Comparison of ENCODE assay signal across 10 mouse cellular contexts in genomic region chr8:105850611-105851010, GRCm38 (mm10). TPM values are rescaled to one million over a fixed set of nuclear protein-coding genes. Genes with fewer than 3 reads are reported as not detected.
DNase-seq lines count a peak whose midpoint lies in the region; ATAC-seq lines count a peak whose summit lies in the region.
"Had no signal": no experiment of that assay in that cellular context is flagged by ENCODE, and none has a peak within 500 bp of the region (broad histone marks: within the 10 kb centered on the region; RNA-seq: fewer than 3 reads in every experiment).

No protein-coding gene starts in this region.

- intact Hi-C loops in gastrocnemius, postnatal 36 days (cut with DNase I), result loop anchor here (5.0 kb wide), 1 partner anchor 82 kb away; the partner anchor contains the start of gene Ctrl

- ATAC-seq in kidney, embryonic 16.5 days (ENCODE audit: low FRiP score, low TSS enrichment), result no peak
- no peak for ATAC-seq in embryonic facial prominence, embryonic 13.5 days (ENCODE audit: insufficient number of reproducible peaks, insufficient read depth, low FRiP score, low TSS enrichment, low read depth)
- no peak for ATAC-seq in limb, embryonic 12.5 days (ENCODE audit: insufficient number of reproducible peaks, insufficient read depth, low FRiP score, low TSS enrichment, low read depth)
- no peak for ATAC-seq in neural tube, embryonic 14.5 days (ENCODE audit: low read depth)
- ATAC-seq in megakaryocyte-erythroid progenitor cell, adult 5-6 weeks (replicated peaks; ENCODE audit: low FRiP score, low TSS enrichment, poor library complexity, severe bottlenecking), result no peak
- ATAC-seq: Patski had no signal

- DNase-seq in kidney, adult 9 months, result no peak
- DNase-seq in gastrocnemius, adult 18-20 months (ENCODE audit: low spot score), result no peak
- no peak for DNase-seq in gastrocnemius, postnatal 36 days

- peaks cover 33% of the 10 kb centered on the region for H3K36me3 ChIP-seq in kidney, embryonic 16.5 days (ENCODE audit: insufficient read depth, low read length)
- H3K36me3 ChIP-seq in embryonic facial prominence, embryonic 13.5 days, result peaks cover 43% of the 10 kb centered on the region
- H3K36me3 ChIP-seq in limb, embryonic 12.5 days, result peaks cover 41% of the 10 kb centered on the region
- H3K36me3 ChIP-seq in neural tube, embryonic 14.5 days (ENCODE audit: control insufficient read depth, insufficient read depth, low read length), result peaks cover 24% of the 10 kb centered on the region

- H3K9ac ChIP-seq in kidney, embryonic 16.5 days (replicated peaks; ENCODE audit: low read length), result no peak overlapping the region
- peak overlapping the region; percentile 44; the same call in 1 of the 2 replicates for H3K9ac ChIP-seq in embryonic facial prominence, embryonic 13.5 days
- no peak overlapping the region for H3K9ac ChIP-seq in limb, embryonic 12.5 days (replicated peaks)
- no peak overlapping the region for H3K9ac ChIP-seq in neural tube, embryonic 14.5 days (replicated peaks; ENCODE audit: low read depth, low read length)

- peak overlapping the region; percentile 37 for H3K4me2 ChIP-seq in kidney, embryonic 16.5 days (replicated peaks; ENCODE audit: low read depth, low read length)
- H3K4me2 ChIP-seq in embryonic facial prominence, embryonic 13.5 days, result peak overlapping the region; percentile 72
- peak overlapping the region; percentile 69 for H3K4me2 ChIP-seq in limb, embryonic 12.5 days
- peak overlapping the region; percentile 27; the same call in 1 of the 2 replicates for H3K4me2 ChIP-seq in neural tube, embryonic 14.5 days (ENCODE audit: low read depth, low read length)

- WGBS in kidney, embryonic 16.5 days, result 76% methylated on average over 7 of the region's 7 CpGs
- 72% methylated on average over 7 of the region's 7 CpGs for WGBS in embryonic facial prominence, embryonic 13.5 days
- WGBS in limb, embryonic 12.5 days, result 81% methylated on average over 7 of the region's 7 CpGs
- WGBS in neural tube, embryonic 14.5 days, result 82% methylated on average over 7 of the region's 7 CpGs

- H3K4me3 ChIP-seq in kidney, embryonic 16.5 days (ENCODE audit: low read length), result peak overlapping the region; percentile 16; the same call in 1 of the 2 replicates
- H3K4me3 ChIP-seq in embryonic facial prominence, embryonic 13.5 days, result peak overlapping the region; percentile 12; the same call in 1 of the 2 replicates
- H3K4me3 ChIP-seq in limb, embryonic 12.5 days (replicated peaks), result peak overlapping the region; percentile 19; the same call in 1 of the 2 replicates
- H3K4me3 ChIP-seq in neural tube, embryonic 14.5 days (ENCODE audit: low read depth, low read length), result no peak overlapping the region

- H3K4me1 ChIP-seq in kidney, embryonic 16.5 days (ENCODE audit: insufficient read depth, low read length), result peaks cover 9% of the 10 kb centered on the region
- H3K4me1 ChIP-seq in embryonic facial prominence, embryonic 13.5 days, result peaks cover 11% of the 10 kb centered on the region
- H3K4me1 ChIP-seq in limb, embryonic 12.5 days (replicated peaks), result peaks cover 10% of the 10 kb centered on the region
- peaks cover 8% of the 10 kb centered on the region; the same call in 1 of the 2 replicates for H3K4me1 ChIP-seq in neural tube, embryonic 14.5 days (ENCODE audit: control insufficient read depth, insufficient read depth, low read length)

- H3K9me3 ChIP-seq in kidney, embryonic 16.5 days (ENCODE audit: low read length), result no peaks in the 10 kb centered on the region
- H3K9me3 ChIP-seq in embryonic facial prominence, embryonic 13.5 days, result no peaks in the 10 kb centered on the region
- H3K9me3 ChIP-seq in limb, embryonic 12.5 days, result no peaks in the 10 kb centered on the region
- no peaks in the 10 kb centered on the region for H3K9me3 ChIP-seq in neural tube, embryonic 14.5 days (ENCODE audit: control insufficient read depth, low read length)

- no peaks in the 10 kb centered on the region for H3K27me3 ChIP-seq in kidney, embryonic 16.5 days (ENCODE audit: insufficient read depth, low read length)
- no peaks in the 10 kb centered on the region for H3K27me3 ChIP-seq in embryonic facial prominence, embryonic 13.5 days
- H3K27me3 ChIP-seq in limb, embryonic 12.5 days, result no peaks in the 10 kb centered on the region
- no peaks in the 10 kb centered on the region for H3K27me3 ChIP-seq in neural tube, embryonic 14.5 days (ENCODE audit: control insufficient read depth, insufficient read depth, low read length)
- H3K27me3 ChIP-seq: Patski had no signal

- H3K27ac ChIP-seq in kidney, embryonic 16.5 days (ENCODE audit: low read length), result no peak overlapping the region
- H3K27ac ChIP-seq in embryonic facial prominence, embryonic 13.5 days, result no peak overlapping the region
- no peak overlapping the region for H3K27ac ChIP-seq in limb, embryonic 12.5 days
- no peak overlapping the region for H3K27ac ChIP-seq in neural tube, embryonic 14.5 days (ENCODE audit: low read depth, low read length)

RNA-seq across cellular contexts. Expression of gene Cenpt, which starts 2.5 kb away (rescaled TPM):
- polyA plus RNA-seq in kidney, embryonic 16.5 days (2015; fragmentation: Nextera tagmentation; extraction: Ambion mirVana), result 44.7 and 46.3 TPM in 2 replicates
- 56.0 and 58.7 TPM in 2 replicates for polyA plus RNA-seq in embryonic facial prominence, embryonic 13.5 days (2015; fragmentation: Nextera tagmentation; extraction: Ambion mirVana)
- polyA plus RNA-seq in limb, embryonic 12.5 days (2016; fragmentation: Nextera tagmentation; extraction: Ambion mirVana), result 55.3 and 59.2 TPM in 2 replicates
- polyA plus RNA-seq in neural tube, embryonic 14.5 days (2014; fragmentation: Nextera tagmentation; extraction: Ambion mirVana), result 49.6 and 51.4 TPM in 2 replicates
- total RNA-seq in megakaryocyte-erythroid progenitor cell, adult 5-6 weeks (2014; fragmentation: Nextera tagmentation), result 32.0 and 47.6 TPM in 2 replicates
- total RNA-seq in megakaryocyte-erythroid progenitor cell, adult 5-6 weeks (2017), result 14.2 and 20.0 TPM in 2 replicates
- total RNA-seq in gastrocnemius, adult 18-20 months (2021), result under 1 TPM; 0.93 to 0.98 TPM
- total RNA-seq in gastrocnemius, postnatal 36 days (2021), result 1 to 10 TPM; 1.1 to 1.2 TPM

RNA-seq across cellular contexts. Expression of gene Thap11, which starts 4.3 kb away (rescaled TPM):
- 65.2 and 66.1 TPM in 2 replicates for polyA plus RNA-seq in kidney, embryonic 16.5 days (2015; fragmentation: Nextera tagmentation; extraction: Ambion mirVana)
- 73.5 and 77.5 TPM in 2 replicates for polyA plus RNA-seq in embryonic facial prominence, embryonic 13.5 days (2015; fragmentation: Nextera tagmentation; extraction: Ambion mirVana)
- 85.6 and 96.3 TPM in 2 replicates for polyA plus RNA-seq in limb, embryonic 12.5 days (2016; fragmentation: Nextera tagmentation; extraction: Ambion mirVana)
- 44.1 and 54.1 TPM in 2 replicates for polyA plus RNA-seq in neural tube, embryonic 14.5 days (2014; fragmentation: Nextera tagmentation; extraction: Ambion mirVana)
- 24.4 and 27.1 TPM in 2 replicates for total RNA-seq in megakaryocyte-erythroid progenitor cell, adult 5-6 weeks (2014; fragmentation: Nextera tagmentation)
- 18.5 and 33.4 TPM in 2 replicates for total RNA-seq in megakaryocyte-erythroid progenitor cell, adult 5-6 weeks (2017)
- total RNA-seq in gastrocnemius, adult 18-20 months (2021), result 10 to 100 TPM; 21.9 to 22.0 TPM
- 10 to 100 TPM; 19.0 TPM for total RNA-seq in gastrocnemius, postnatal 36 days (2021)

RNA-seq across cellular contexts. Expression of gene Nutf2, which starts 9.8 kb away (rescaled TPM):
- polyA plus RNA-seq in kidney, embryonic 16.5 days (2015; fragmentation: Nextera tagmentation; extraction: Ambion mirVana), result 186 and 242 TPM in 2 replicates
- polyA plus RNA-seq in embryonic facial prominence, embryonic 13.5 days (2015; fragmentation: Nextera tagmentation; extraction: Ambion mirVana), result 191 and 275 TPM in 2 replicates
- 253 and 266 TPM in 2 replicates for polyA plus RNA-seq in limb, embryonic 12.5 days (2016; fragmentation: Nextera tagmentation; extraction: Ambion mirVana)
- polyA plus RNA-seq in neural tube, embryonic 14.5 days (2014; fragmentation: Nextera tagmentation; extraction: Ambion mirVana), result 141 and 176 TPM in 2 replicates
- total RNA-seq in megakaryocyte-erythroid progenitor cell, adult 5-6 weeks (2014; fragmentation: Nextera tagmentation), result 174 and 237 TPM in 2 replicates
- 29.3 and 101 TPM in 2 replicates for total RNA-seq in megakaryocyte-erythroid progenitor cell, adult 5-6 weeks (2017)
- 10 to 100 TPM; 43.7 to 44.5 TPM for total RNA-seq in gastrocnemius, adult 18-20 months (2021)
- total RNA-seq in gastrocnemius, postnatal 36 days (2021), result 10 to 100 TPM; 38.4 to 52.9 TPM

RNA-seq across cellular contexts. Expression of gene Tsnaxip1, which starts 23.1 kb away (rescaled TPM):
- 0.21 and 0.24 TPM in 2 replicates for polyA plus RNA-seq in kidney, embryonic 16.5 days (2015; fragmentation: Nextera tagmentation; extraction: Ambion mirVana)
- 0.21 and 0.24 TPM in 2 replicates for polyA plus RNA-seq in embryonic facial prominence, embryonic 13.5 days (2015; fragmentation: Nextera tagmentation; extraction: Ambion mirVana)
- polyA plus RNA-seq in limb, embryonic 12.5 days (2016; fragmentation: Nextera tagmentation; extraction: Ambion mirVana), result 0.17 and 0.56 TPM in 2 replicates
- 0.26 and 0.28 TPM in 2 replicates for polyA plus RNA-seq in neural tube, embryonic 14.5 days (2014; fragmentation: Nextera tagmentation; extraction: Ambion mirVana)
- not detected in 2 replicates for total RNA-seq in megakaryocyte-erythroid progenitor cell, adult 5-6 weeks (2014; fragmentation: Nextera tagmentation)
- total RNA-seq in megakaryocyte-erythroid progenitor cell, adult 5-6 weeks (2017), result not detected in 2 replicates
- total RNA-seq in gastrocnemius, adult 18-20 months (2021), result not detected
- not detected for total RNA-seq in gastrocnemius, postnatal 36 days (2021)
- total RNA-seq: common myeloid progenitor, adult 5-6 weeks had no signal

RNA-seq across cellular contexts. Expression of gene Ranbp10, which starts 23.5 kb away (rescaled TPM):
- polyA plus RNA-seq in kidney, embryonic 16.5 days (2015; fragmentation: Nextera tagmentation; extraction: Ambion mirVana), result 10.7 and 13.3 TPM in 2 replicates
- polyA plus RNA-seq in embryonic facial prominence, embryonic 13.5 days (2015; fragmentation: Nextera tagmentation; extraction: Ambion mirVana), result 15.1 and 17.8 TPM in 2 replicates
- 14.9 and 17.2 TPM in 2 replicates for polyA plus RNA-seq in limb, embryonic 12.5 days (2016; fragmentation: Nextera tagmentation; extraction: Ambion mirVana)
- 13.6 and 14.7 TPM in 2 replicates for polyA plus RNA-seq in neural tube, embryonic 14.5 days (2014; fragmentation: Nextera tagmentation; extraction: Ambion mirVana)
- 34.9 and 36.4 TPM in 2 replicates for total RNA-seq in megakaryocyte-erythroid progenitor cell, adult 5-6 weeks (2014; fragmentation: Nextera tagmentation)
- 8.3 and 16.0 TPM in 2 replicates for total RNA-seq in megakaryocyte-erythroid progenitor cell, adult 5-6 weeks (2017)
- total RNA-seq in gastrocnemius, adult 18-20 months (2021), result 10 to 100 TPM; 25.6 to 27.4 TPM
- total RNA-seq in gastrocnemius, postnatal 36 days (2021), result 10 to 100 TPM; 19.7 to 22.0 TPM
